Mouse (Mus musculus) liver, adult (tissue): ENCODE results near the gene Cage1.

Experiments used
- GATA4 ChIP-seq: IDR thresholded peaks from 2 replicates; pipeline ENCODE4 v1.6.1; 2014; ENCODE audit warnings: mild to moderate bottlenecking, low read length; ENCODE audit not compliant: insufficient replicate concordance

Cage1 gene

GRCm38 (mm10) chr13:38037044-38037687, at the start of gene Cage1:
Gene Cage1 (minus strand): TSS chr13:38037069.
- TF ChIP-seq GATA4: peak; percentile 37; the same call in 1 of the 2 replicates

- TF ChIP-seq GATA4: no peak
Observed at GRCm38 (mm10) chr13:38081161-38081560, 44.3 kb upstream of the Cage1 start.

- TF ChIP-seq GATA4: no peak
Observed at GRCm38 (mm10) chr13:38080725-38081124, 43.9 kb upstream of the Cage1 start.

GRCm38 (mm10) chr13:38080014-38080413, 43.1 kb upstream of the Cage1 start:
- TF ChIP-seq GATA4: no peak

GRCm38 (mm10) chr13:38079366-38079765, 42.5 kb upstream of the Cage1 start:
- TF ChIP-seq GATA4: no peak

- TF ChIP-seq GATA4: no peak
Observed at GRCm38 (mm10) chr13:38078836-38079235, 42.0 kb upstream of the Cage1 start.

GRCm38 (mm10) chr13:38077113-38077512, 40.2 kb upstream of the Cage1 start:
- TF ChIP-seq GATA4: no peak

- no peak for TF ChIP-seq GATA4
Observed at GRCm38 (mm10) chr13:38074404-38074803, 37.5 kb upstream of the Cage1 start.

GRCm38 (mm10) chr13:38073374-38074307, 36.8 kb upstream of the Cage1 start:
- TF ChIP-seq GATA4: no peak

- no peak for TF ChIP-seq GATA4
Observed at GRCm38 (mm10) chr13:38070945-38071344, 34.1 kb upstream of the Cage1 start.

- no peak for TF ChIP-seq GATA4
Observed at GRCm38 (mm10) chr13:38064854-38065663, 28.2 kb upstream of the Cage1 start.

- TF ChIP-seq GATA4: no peak
Observed at GRCm38 (mm10) chr13:38062678-38063077, 25.8 kb upstream of the Cage1 start.

- TF ChIP-seq GATA4: no peak
Observed at GRCm38 (mm10) chr13:38049888-38050287, 13.0 kb upstream of the Cage1 start.

- no peak for TF ChIP-seq GATA4
Observed at GRCm38 (mm10) chr13:38037811-38038210, 942 bp upstream of the Cage1 start.

- no peak for TF ChIP-seq GATA4
Observed at GRCm38 (mm10) chr13:38036343-38037043, 376 bp downstream of the Cage1 start, which contains the start of gene Riok1. Gene Riok1 (plus strand): TSS chr13:38036995.
